Mouse (Mus musculus) lung, postnatal 0 days (tissue): ENCODE data around the gene Epc2.

Experiments used
- CTCF ChIP-seq: IDR thresholded peaks from 2 replicates; pipeline ENCODE4 v1.5.1; 2016; ENCODE audit warnings: antibody characterized with exemption, mild to moderate bottlenecking
- EP300 ChIP-seq: IDR thresholded peaks from 2 replicates; pipeline ENCODE4 v1.6.1; 2016; ENCODE audit warnings: antibody characterized with exemption, mild to moderate bottlenecking, control low read depth

DNA sequence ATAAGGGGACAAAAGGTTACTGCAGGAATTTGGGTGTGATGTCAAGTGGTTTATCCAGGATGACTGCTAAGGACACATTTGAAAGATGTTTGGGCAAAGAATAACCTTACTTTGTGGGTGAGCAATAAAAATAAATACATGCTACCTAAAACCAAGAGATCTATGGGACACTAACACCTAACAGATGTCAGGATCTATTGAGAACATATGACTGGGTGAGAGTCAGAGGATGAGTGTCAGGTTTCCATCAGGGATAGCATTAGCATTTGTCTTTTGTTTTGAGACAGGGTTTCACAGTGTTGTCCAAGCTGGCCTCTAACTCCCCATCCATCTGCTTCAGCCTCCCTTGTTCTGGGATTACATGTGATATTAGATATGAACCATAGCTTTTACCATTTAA lies 141.6 kb downstream of the Epc2 start:
- TF ChIP-seq CTCF: no peak
- no peak for TF ChIP-seq EP300
